Mouse (Mus musculus): ENCODE data around the gene Anpep. TPM values are rescaled to one million over a fixed set of nuclear protein-coding genes. Genes with fewer than 3 reads are reported as not detected.

Anpep gene
- 4.3 and 5.6 TPM in 2 replicates for polyA plus RNA-seq (2016; fragmentation: Nextera tagmentation; extraction: Ambion mirVana)

- WGBS: 65% methylated on average over 9 of the region's 9 CpGs
- Histone ChIP-seq H3K36me3 (no peaks in the 10 kb centered on the region), H3K27ac (no peak within 1 kb of the TSS), H3K4me1 (replicated peaks) (peaks cover 15% of the 10 kb centered on the region), H3K27me3 (ENCODE audit: insufficient read depth, poor library complexity, severe bottlenecking) (no peaks in the 10 kb centered on the region), H3K9me3 (no peaks in the 10 kb centered on the region), H3K4me3 (no peak within 1 kb of the TSS)
- DNase-seq (ENCODE audit: low spot score): no peak
These were observed at the start of gene Anpep for GRCm38 (mm10) chr7:79860811-79861210. Gene Anpep (minus strand): TSS chr7:79861059.

- Histone ChIP-seq H3K36me3 (peaks cover 85% of the 10 kb centered on the region), H3K4me3 (no peak overlapping the region)
- WGBS: 77% methylated on average over 2 of the region's 2 CpGs
These were observed 46.5 kb upstream of the Anpep start for GRCm38 (mm10) chr7:79907356-79907755.

GRCm38 (mm10) chr7:79906914-79907313, 46.1 kb upstream of the Anpep start:
- H3K9me3 ChIP-seq: no peaks in the 10 kb centered on the region
- peaks cover 85% of the 10 kb centered on the region for H3K36me3 ChIP-seq
- H3K27ac ChIP-seq: no peak overlapping the region
- no peaks in the 10 kb centered on the region for H3K4me1 ChIP-seq (replicated peaks)
- no peaks in the 10 kb centered on the region for H3K27me3 ChIP-seq (ENCODE audit: insufficient read depth, poor library complexity, severe bottlenecking)
- no peak overlapping the region for H3K4me3 ChIP-seq
- no peak for DNase-seq (ENCODE audit: low spot score)
- WGBS: 92% methylated on average over 3 of the region's 3 CpGs

More at GRCm38 (mm10) chr7:79907356-79907755, 46.5 kb upstream of the Anpep start:
- Histone ChIP-seq H3K27me3 (ENCODE audit: insufficient read depth, poor library complexity, severe bottlenecking) (no peaks in the 10 kb centered on the region), H3K4me1 (replicated peaks) (no peaks in the 10 kb centered on the region), H3K27ac (no peak overlapping the region), H3K9me3 (no peaks in the 10 kb centered on the region)
- DNase-seq (ENCODE audit: low spot score): no peak

- Histone ChIP-seq H3K27me3 (ENCODE audit: insufficient read depth, poor library complexity, severe bottlenecking) (no peaks in the 10 kb centered on the region), H3K9me3 (no peaks in the 10 kb centered on the region), H3K4me1 (replicated peaks) (no peaks in the 10 kb centered on the region), H3K4me3 (no peak overlapping the region), H3K27ac (no peak overlapping the region), H3K36me3 (peaks cover 92% of the 10 kb centered on the region)
- WGBS: 94% methylated on average over 4 of the region's 4 CpGs
- no peak for DNase-seq (ENCODE audit: low spot score)
These were observed 44.3 kb upstream of the Anpep start for GRCm38 (mm10) chr7:79905193-79905592.

- no peak overlapping the region for H3K4me3 ChIP-seq
- no peak for DNase-seq (ENCODE audit: low spot score)
- no peaks in the 10 kb centered on the region for H3K27me3 ChIP-seq (ENCODE audit: insufficient read depth, poor library complexity, severe bottlenecking)
- no peaks in the 10 kb centered on the region for H3K9me3 ChIP-seq
- peaks cover 91% of the 10 kb centered on the region for H3K36me3 ChIP-seq
- WGBS: 93% methylated on average over 8 of the region's 8 CpGs
- no peak overlapping the region for H3K27ac ChIP-seq
- H3K4me1 ChIP-seq (replicated peaks): no peaks in the 10 kb centered on the region
These were observed 42.4 kb upstream of the Anpep start for GRCm38 (mm10) chr7:79903160-79903792.

- H3K27ac ChIP-seq: no peak overlapping the region
- no peaks in the 10 kb centered on the region for H3K4me1 ChIP-seq (replicated peaks)
- 94% methylated on average over 6 of the region's 6 CpGs for WGBS
- no peak overlapping the region for H3K4me3 ChIP-seq
- no peaks in the 10 kb centered on the region for H3K9me3 ChIP-seq
- DNase-seq (ENCODE audit: low spot score): no peak
- H3K36me3 ChIP-seq: peaks cover 88% of the 10 kb centered on the region
- no peaks in the 10 kb centered on the region for H3K27me3 ChIP-seq (ENCODE audit: insufficient read depth, poor library complexity, severe bottlenecking)
These were observed 39.9 kb upstream of the Anpep start for GRCm38 (mm10) chr7:79900753-79901152.

GRCm38 (mm10) chr7:79895225-79895624, 34.4 kb upstream of the Anpep start:
- Histone ChIP-seq H3K27ac (no peak overlapping the region), H3K4me3 (no peak overlapping the region), H3K4me1 (replicated peaks) (no peaks in the 10 kb centered on the region), H3K27me3 (ENCODE audit: insufficient read depth, poor library complexity, severe bottlenecking) (no peaks in the 10 kb centered on the region), H3K36me3 (peaks cover 87% of the 10 kb centered on the region), H3K9me3 (no peaks in the 10 kb centered on the region)
- DNase-seq (ENCODE audit: low spot score): no peak
- 79% methylated on average over 3 of the region's 3 CpGs for WGBS

GRCm38 (mm10) chr7:79894790-79895189, 33.9 kb upstream of the Anpep start:
- Histone ChIP-seq H3K9me3 (no peaks in the 10 kb centered on the region), H3K36me3 (peaks cover 86% of the 10 kb centered on the region), H3K27me3 (ENCODE audit: insufficient read depth, poor library complexity, severe bottlenecking) (no peaks in the 10 kb centered on the region), H3K4me3 (no peak overlapping the region), H3K4me1 (replicated peaks) (no peaks in the 10 kb centered on the region), H3K27ac (no peak overlapping the region)
- no peak for DNase-seq (ENCODE audit: low spot score)
- WGBS: 96% methylated on average over 1 of the region's 1 CpGs

- no peak for DNase-seq (ENCODE audit: low spot score)
- 92% methylated on average over 6 of the region's 6 CpGs for WGBS
- no peak overlapping the region for H3K27ac ChIP-seq
- H3K36me3 ChIP-seq: peaks cover 80% of the 10 kb centered on the region
- no peak overlapping the region for H3K4me3 ChIP-seq
- H3K27me3 ChIP-seq (ENCODE audit: insufficient read depth, poor library complexity, severe bottlenecking): no peaks in the 10 kb centered on the region
- H3K9me3 ChIP-seq: no peaks in the 10 kb centered on the region
- H3K4me1 ChIP-seq (replicated peaks): no peaks in the 10 kb centered on the region
These were observed 31.9 kb upstream of the Anpep start for GRCm38 (mm10) chr7:79892576-79893428.

- no peak for DNase-seq (ENCODE audit: low spot score)
- no peaks in the 10 kb centered on the region for H3K9me3 ChIP-seq
- 92% methylated on average over 15 of the region's 15 CpGs for WGBS
These were observed 29.8 kb upstream of the Anpep start for GRCm38 (mm10) chr7:79890436-79891221.

GRCm38 (mm10) chr7:79888603-79889002, 27.7 kb upstream of the Anpep start:
- WGBS: 94% methylated on average over 9 of the region's 9 CpGs
- Histone ChIP-seq H3K9me3 (no peaks in the 10 kb centered on the region), H3K27me3 (ENCODE audit: insufficient read depth, poor library complexity, severe bottlenecking) (no peaks in the 10 kb centered on the region), H3K36me3 (peaks cover 65% of the 10 kb centered on the region), H3K27ac (no peak overlapping the region), H3K4me1 (replicated peaks) (no peaks in the 10 kb centered on the region), H3K4me3 (no peak overlapping the region)
- DNase-seq (ENCODE audit: low spot score): no peak

More at GRCm38 (mm10) chr7:79890436-79891221, 29.8 kb upstream of the Anpep start:
- Histone ChIP-seq H3K27me3 (ENCODE audit: insufficient read depth, poor library complexity, severe bottlenecking) (no peaks in the 10 kb centered on the region), H3K36me3 (peaks cover 75% of the 10 kb centered on the region), H3K4me1 (replicated peaks) (no peaks in the 10 kb centered on the region), H3K27ac (no peak overlapping the region), H3K4me3 (no peak overlapping the region)

- WGBS: 92% methylated on average over 7 of the region's 7 CpGs
- Histone ChIP-seq H3K27me3 (ENCODE audit: insufficient read depth, poor library complexity, severe bottlenecking) (no peaks in the 10 kb centered on the region), H3K9me3 (no peaks in the 10 kb centered on the region), H3K36me3 (peaks cover 79% of the 10 kb centered on the region), H3K4me1 (replicated peaks) (no peaks in the 10 kb centered on the region), H3K4me3 (no peak overlapping the region), H3K27ac (no peak overlapping the region)
- no peak for DNase-seq (ENCODE audit: low spot score)
These were observed 22.9 kb upstream of the Anpep start for GRCm38 (mm10) chr7:79883613-79884334.

All from hindbrain, embryonic 10.5 days (tissue).